Comparison of ENCODE assay signal across 12 mouse cellular contexts in the genomic region with DNA sequence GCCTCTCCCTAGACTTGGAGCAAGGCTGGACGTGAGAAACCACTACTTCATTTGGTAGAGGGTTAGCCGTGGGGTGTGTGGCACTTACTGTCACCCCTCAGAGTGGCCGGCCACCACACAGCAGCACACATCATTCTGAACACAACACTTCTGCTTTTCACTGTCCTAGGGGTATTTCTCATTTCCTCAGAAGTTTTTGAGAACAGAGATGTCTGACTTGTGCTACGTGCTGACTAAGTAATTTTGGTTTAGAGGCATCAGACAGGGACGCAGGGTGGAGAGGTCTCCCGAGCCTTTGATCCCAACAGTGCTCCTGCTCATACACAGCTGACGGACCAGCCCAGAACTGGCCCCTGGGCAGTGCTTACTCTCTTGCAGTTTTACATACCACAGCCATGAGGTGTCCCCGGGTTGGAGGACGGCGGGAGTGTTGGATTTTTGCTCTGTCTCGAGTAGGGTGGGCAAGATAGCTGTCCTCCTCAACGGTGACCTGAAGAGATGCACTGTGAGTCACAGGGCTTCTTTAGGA. TPM values are rescaled to one million over a fixed set of nuclear protein-coding genes. Genes with fewer than 3 reads are reported as not detected.
DNase-seq lines count a peak whose midpoint lies in the region; ATAC-seq and TF ChIP-seq lines count a peak whose summit lies in the region.
"Had no signal": no experiment of that assay in that cellular context is flagged by ENCODE, and none has a peak within 500 bp of the region (broad histone marks: within the 10 kb centered on the region; RNA-seq: fewer than 3 reads in every experiment).

No protein-coding gene starts in this region.

- ATAC-seq in lung, embryonic 15.5 days (ENCODE audit: borderline replicate concordance, extremely low read depth, low FRiP score, low TSS enrichment) = no peak
- no peak for ATAC-seq in heart, embryonic 12.5 days (ENCODE audit: insufficient number of reproducible peaks, low FRiP score)
- ATAC-seq: CD4-positive, CD25-positive, alpha-beta regulatory T cell, adult 4 months had no signal

- no peaks in the 10 kb centered on the region for H3K27me3 ChIP-seq in lung, embryonic 15.5 days
- no peaks in the 10 kb centered on the region for H3K27me3 ChIP-seq in heart, embryonic 12.5 days (replicated peaks)

- H3K9me3 ChIP-seq in lung, embryonic 15.5 days = no peaks in the 10 kb centered on the region
- H3K9me3 ChIP-seq in heart, embryonic 12.5 days (replicated peaks) = no peaks in the 10 kb centered on the region
- H3K9me3 ChIP-seq: liver, embryonic 13.5 days had no signal

- H3K4me1 ChIP-seq in lung, embryonic 15.5 days = peaks cover 77% of the 10 kb centered on the region
- H3K4me1 ChIP-seq in heart, embryonic 12.5 days (replicated peaks) = peaks cover 81% of the 10 kb centered on the region
- H3K4me1 ChIP-seq in olfactory bulb, adult 2 months (ENCODE audit: control insufficient read depth, insufficient read depth, low read length) = peaks cover 61% of the 10 kb centered on the region

- no peak for TF ChIP-seq CTCF in olfactory bulb, adult 2 months (IDR thresholded peaks at IDR 0.05; ENCODE audit: insufficient read depth, low read depth, low read length)

- 77% methylated on average over 12 of the region's 12 CpGs for WGBS in lung, embryonic 15.5 days
- 65% methylated on average over 12 of the region's 12 CpGs for WGBS in heart, embryonic 12.5 days
- WGBS in olfactory bulb, adult 2 months = 80% methylated on average over 12 of the region's 12 CpGs

- no peak overlapping the region for H3K9ac ChIP-seq in lung, embryonic 15.5 days
- peak overlapping the region; percentile 29; the same call in 1 of the 2 replicates for H3K9ac ChIP-seq in heart, embryonic 12.5 days
- H3K9ac ChIP-seq: liver, embryonic 13.5 days had no signal

- TF ChIP-seq POLR2A in olfactory bulb, adult 2 months (IDR thresholded peaks at IDR 0.05; ENCODE audit: insufficient read depth, low read depth, low read length) = no peak

- H3K4me3 ChIP-seq in lung, embryonic 15.5 days = no peak overlapping the region
- no peak overlapping the region for H3K4me3 ChIP-seq in heart, embryonic 12.5 days
- no peak overlapping the region for H3K4me3 ChIP-seq in olfactory bulb, adult 2 months (ENCODE audit: insufficient read depth, low read depth, low read length)
- H3K4me3 ChIP-seq: liver, embryonic 13.5 days had no signal

- DNase-seq in gastrocnemius, postnatal 25 days = peak; percentile 13
- DNase-seq in gastrocnemius, postnatal 10 days = no peak
- DNase-seq in lung, postnatal 10 days = no peak
- DNase-seq in cerebellum, adult 8-10 months = no peak
- no peak for DNase-seq in ovary, adult 18-20 months (ENCODE audit: low spot score)
- DNase-seq: adrenal gland, adult 2 months; kidney, adult 8-10 months; liver, embryonic 13.5 days had no signal

- H3K27ac ChIP-seq in lung, embryonic 15.5 days = peak overlapping the region; percentile 88
- H3K27ac ChIP-seq in heart, embryonic 12.5 days (ENCODE audit: poor library complexity, severe bottlenecking) = peak overlapping the region; percentile 65
- peak overlapping the region; percentile 35 for H3K27ac ChIP-seq in olfactory bulb, adult 2 months (ENCODE audit: insufficient read depth, low read depth, low read length)
- H3K27ac ChIP-seq: liver, embryonic 13.5 days had no signal

- peaks cover 35% of the 10 kb centered on the region for H3K36me3 ChIP-seq in lung, embryonic 15.5 days
- H3K36me3 ChIP-seq in heart, embryonic 12.5 days = peaks cover 53% of the 10 kb centered on the region

- no peak overlapping the region for H3K4me2 ChIP-seq in lung, embryonic 15.5 days
- H3K4me2 ChIP-seq in heart, embryonic 12.5 days = no peak overlapping the region
- H3K4me2 ChIP-seq: liver, embryonic 13.5 days had no signal

RNA-seq across cellular contexts. Expression of gene Plekho1, which starts 5.3 kb away (rescaled TPM):
- 10 to 100 TPM; 23.2 to 39.8 TPM for total RNA-seq in gastrocnemius, postnatal 25 days (2021)
- 10 to 100 TPM; 56.2 to 67.9 TPM for total RNA-seq in gastrocnemius, postnatal 10 days (2021)
- polyA plus RNA-seq in lung, embryonic 15.5 days (2015; fragmentation: Nextera tagmentation; extraction: Ambion mirVana) = 36.0 and 38.2 TPM in 2 replicates
- 76.1 and 80.8 TPM in 2 replicates for polyA plus RNA-seq in heart, embryonic 12.5 days (2016; fragmentation: Nextera tagmentation; extraction: Ambion mirVana)
- not detected in 2 replicates for polyA plus RNA-seq in olfactory bulb, adult 2 months (2012; ENCODE audit: insufficient read depth, insufficient read length, low replicate concordance, missing spikeins)

Comparison
In these comparisons a context has a peak if more than half of its experiments do, and no peak if none do; other contexts are left out.
1. H3K27ac ChIP-seq: peak in every context shown above with its lines; median percentile 88 in lung, embryonic 15.5 days; 65 in heart, embryonic 12.5 days; 35 in olfactory bulb, adult 2 months.